Mouse (Mus musculus): ENCODE results near the gene Tubd1. TPM values are rescaled to one million over a fixed set of nuclear protein-coding genes. Genes with fewer than 3 reads are reported as not detected.

The Tubd1 gene
- total and polyA plus RNA-seq, 2 experiments from 2014 or later = 2.7 to 5.0 TPM

DNA sequence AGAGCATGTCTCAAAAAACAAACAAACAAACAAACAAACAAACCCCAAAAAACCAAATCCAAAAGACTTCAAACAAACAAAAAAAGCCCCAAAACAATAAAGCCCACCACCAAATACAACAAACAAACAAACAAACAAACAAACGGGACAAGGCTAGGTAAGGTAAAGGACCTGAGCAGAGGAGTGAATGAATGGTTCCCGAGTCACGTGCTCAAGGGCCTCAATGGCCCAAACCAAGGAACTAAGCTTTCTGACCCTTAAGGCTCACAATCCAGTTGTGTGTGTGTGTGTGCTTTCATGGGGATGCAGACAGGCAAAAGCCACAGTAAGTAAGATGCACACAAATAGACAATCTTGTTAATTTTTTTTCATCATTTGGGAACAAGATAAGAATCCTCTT, 59.5 kb downstream of the Tubd1 start:
- no peak for TF ChIP-seq CTCF (IDR thresholded peaks at IDR 0.05)
- no peak overlapping the region for H3K4me2 ChIP-seq (ENCODE audit: low read depth, low read length, poor library complexity, severe bottlenecking)
- H3K4me3 ChIP-seq (ENCODE audit: low read depth, low read length) = no peak overlapping the region
- 95% methylated on average over 3 of the region's 3 CpGs for WGBS
- H3K36me3 ChIP-seq (ENCODE audit: insufficient read depth, low read length) = no peaks in the 10 kb centered on the region; the same call in 1 of the 2 replicates
- DNase-seq (ENCODE audit: low spot score) (no peak), ATAC-seq (ENCODE audit: low FRiP score) (no peak)
- no peaks in the 10 kb centered on the region for H3K9me3 ChIP-seq (ENCODE audit: low read length)
- H3K9ac ChIP-seq (replicated peaks; ENCODE audit: low read length, poor library complexity, severe bottlenecking) = no peak overlapping the region
- H3K27me3 ChIP-seq (ENCODE audit: insufficient read depth, low read length) = no peaks in the 10 kb centered on the region
- H3K27ac ChIP-seq (ENCODE audit: low read depth, low read length) = no peak overlapping the region
- no peaks in the 10 kb centered on the region for H3K4me1 ChIP-seq (ENCODE audit: insufficient read depth, low read length)

DNA sequence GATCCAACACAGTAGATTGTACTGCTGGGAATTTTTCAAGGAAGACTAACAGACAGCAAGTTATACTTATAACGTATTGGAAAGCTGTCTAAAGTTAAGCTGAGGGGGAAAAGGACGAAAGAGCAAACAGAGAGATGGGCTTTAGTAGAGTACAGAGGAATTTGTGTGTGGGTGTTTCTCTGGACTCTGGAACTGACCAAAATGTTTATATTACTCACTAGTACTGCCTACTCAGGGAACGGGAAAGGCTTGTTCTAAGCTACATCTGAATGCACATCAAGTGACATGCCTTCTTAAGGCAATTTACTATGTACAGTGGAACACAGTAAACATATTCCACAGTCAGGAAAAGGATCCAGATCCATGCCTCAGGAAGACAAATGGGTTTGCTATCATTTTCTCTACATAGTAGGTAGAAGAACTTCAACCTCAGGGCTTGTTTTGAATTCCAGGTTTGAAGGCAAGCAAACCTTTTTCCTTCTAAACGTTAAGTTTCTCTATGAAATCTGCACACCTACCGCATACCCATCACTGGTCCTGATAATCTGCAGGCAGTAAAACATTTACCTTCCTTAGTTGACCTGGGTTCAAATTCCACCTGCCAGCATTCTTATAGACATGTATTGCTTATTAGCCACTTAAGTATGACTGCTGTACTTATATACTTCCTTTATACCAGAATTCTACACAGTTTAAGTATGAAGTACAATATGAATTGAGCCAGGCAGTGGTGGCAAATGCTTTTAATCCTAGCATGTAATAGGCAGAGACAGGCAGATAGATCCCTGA, 60.1 kb downstream of the Tubd1 start:
- WGBS = 91% methylated on average over 5 of the region's 5 CpGs
- ATAC-seq (ENCODE audit: low FRiP score) (no peak), DNase-seq (ENCODE audit: low spot score) (no peak)
- Histone ChIP-seq H3K4me3 (ENCODE audit: low read depth, low read length) (no peak overlapping the region), H3K27me3 (ENCODE audit: insufficient read depth, low read length) (no peaks in the 10 kb centered on the region), H3K9me3 (ENCODE audit: low read length) (no peaks in the 10 kb centered on the region), H3K9ac (replicated peaks; ENCODE audit: low read length, poor library complexity, severe bottlenecking) (no peak overlapping the region), H3K27ac (ENCODE audit: low read depth, low read length) (no peak overlapping the region), H3K4me2 (ENCODE audit: low read depth, low read length, poor library complexity, severe bottlenecking) (no peak overlapping the region), H3K4me1 (ENCODE audit: insufficient read depth, low read length) (no peaks in the 10 kb centered on the region), H3K36me3 (ENCODE audit: insufficient read depth, low read length) (no peaks in the 10 kb centered on the region; the same call in 1 of the 2 replicates)
- no peak for TF ChIP-seq CTCF (IDR thresholded peaks at IDR 0.05)

DNA sequence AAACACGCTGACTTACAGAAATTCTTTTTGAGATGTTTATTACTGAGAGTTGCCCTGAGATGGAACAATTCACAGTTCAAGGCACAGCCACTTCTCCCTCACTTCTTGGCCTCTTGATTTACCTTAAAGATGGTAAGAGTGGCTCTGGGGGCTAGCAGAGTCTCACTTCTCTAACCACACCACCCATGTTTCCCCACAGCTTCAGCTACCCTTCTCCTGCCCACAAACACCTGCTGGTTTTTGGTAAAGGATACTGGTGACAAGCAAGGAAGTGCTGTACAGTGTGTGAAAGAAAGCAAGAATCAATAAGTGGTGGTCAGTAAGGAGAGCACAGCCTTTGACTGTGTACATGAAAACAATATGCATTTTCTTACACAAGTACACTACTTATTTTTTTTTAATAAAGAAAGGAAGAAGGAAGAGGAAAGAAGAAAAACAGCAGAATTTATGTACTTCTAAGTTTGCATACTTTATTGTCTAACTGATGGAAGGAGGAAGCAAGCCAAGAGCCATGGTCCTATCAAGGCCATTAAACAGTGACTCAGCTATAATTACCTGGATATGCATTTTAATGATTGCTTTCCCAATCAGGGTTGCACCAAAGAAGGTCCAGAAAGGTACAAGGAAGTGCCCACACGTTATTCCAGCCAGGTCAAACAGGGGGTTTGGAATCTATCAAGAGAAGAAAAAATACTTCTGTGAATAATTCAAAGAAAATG, 62.0 kb downstream of the Tubd1 start:
- Histone ChIP-seq H3K36me3 (ENCODE audit: insufficient read depth, low read length) (peaks cover 6% of the 10 kb centered on the region; the same call in 1 of the 2 replicates), H3K27ac (ENCODE audit: low read depth, low read length) (no peak overlapping the region), H3K27me3 (ENCODE audit: insufficient read depth, low read length) (no peaks in the 10 kb centered on the region), H3K4me3 (ENCODE audit: low read depth, low read length) (no peak overlapping the region), H3K4me1 (ENCODE audit: insufficient read depth, low read length) (no peaks in the 10 kb centered on the region), H3K4me2 (ENCODE audit: low read depth, low read length, poor library complexity, severe bottlenecking) (no peak overlapping the region), H3K9ac (replicated peaks; ENCODE audit: low read length, poor library complexity, severe bottlenecking) (no peak overlapping the region), H3K9me3 (ENCODE audit: low read length) (no peaks in the 10 kb centered on the region)
- 95% methylated on average over 2 of the region's 2 CpGs for WGBS
- no peak for ATAC-seq (ENCODE audit: low FRiP score)
- no peak for DNase-seq (ENCODE audit: low spot score)
- no peak for TF ChIP-seq CTCF (IDR thresholded peaks at IDR 0.05)

DNA sequence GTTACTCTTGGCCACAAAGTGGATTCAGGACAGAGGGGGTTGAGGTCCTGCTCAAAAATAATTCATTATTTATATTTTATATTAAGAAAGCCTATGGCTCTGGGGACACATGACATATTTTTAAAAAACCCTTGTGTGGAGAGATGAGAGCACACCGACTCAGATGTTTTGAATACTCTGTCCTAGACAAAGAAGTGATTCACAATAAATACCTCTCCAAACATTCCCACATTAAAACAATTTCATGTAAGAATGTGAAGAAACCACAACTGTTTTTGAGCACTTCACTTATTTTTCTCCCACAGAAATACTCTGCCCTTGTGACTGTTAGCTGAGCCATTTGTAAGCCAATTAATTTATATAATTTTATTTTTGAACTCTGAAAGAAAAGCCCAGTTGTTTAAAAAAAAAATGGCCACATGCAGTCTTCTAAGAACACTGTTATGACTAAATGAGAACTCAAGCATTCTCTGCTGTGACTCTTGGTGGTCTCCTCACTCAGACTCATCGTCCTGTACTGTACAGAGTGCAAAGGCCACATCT, 63.1 kb downstream of the Tubd1 start:
- ATAC-seq (ENCODE audit: low FRiP score) = no peak
- 87% methylated on average over 2 of the region's 2 CpGs for WGBS
- Histone ChIP-seq H3K9me3 (ENCODE audit: low read length) (no peaks in the 10 kb centered on the region), H3K27ac (ENCODE audit: low read depth, low read length) (no peak overlapping the region), H3K4me2 (ENCODE audit: low read depth, low read length, poor library complexity, severe bottlenecking) (no peak overlapping the region), H3K4me3 (ENCODE audit: low read depth, low read length) (no peak overlapping the region), H3K27me3 (ENCODE audit: insufficient read depth, low read length) (no peaks in the 10 kb centered on the region), H3K9ac (replicated peaks; ENCODE audit: low read length, poor library complexity, severe bottlenecking) (no peak overlapping the region), H3K4me1 (ENCODE audit: insufficient read depth, low read length) (no peaks in the 10 kb centered on the region), H3K36me3 (ENCODE audit: insufficient read depth, low read length) (peaks cover 6% of the 10 kb centered on the region; the same call in 1 of the 2 replicates)
- no peak for TF ChIP-seq CTCF (IDR thresholded peaks at IDR 0.05)
- no peak for DNase-seq (ENCODE audit: low spot score)

DNA sequence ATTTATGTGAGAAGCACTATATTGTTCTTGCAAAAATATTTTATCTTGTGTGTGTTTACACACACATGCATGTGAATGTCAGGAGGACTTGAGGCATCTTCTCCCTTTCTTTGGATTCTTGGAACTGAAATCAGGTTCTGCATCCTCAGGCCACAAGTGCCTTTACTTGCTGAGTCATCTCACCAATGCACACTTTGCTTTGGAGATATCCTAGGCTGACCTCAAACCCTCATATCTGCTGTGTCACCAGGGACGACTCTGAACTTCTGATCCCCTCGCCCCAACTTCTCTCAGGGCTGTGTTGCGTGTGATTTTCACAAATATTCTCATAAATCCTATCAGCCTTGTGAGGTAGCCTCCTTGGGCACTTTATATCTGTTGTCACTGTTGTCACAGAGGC, 65.4 kb downstream of the Tubd1 start:
- H3K4me3 ChIP-seq (ENCODE audit: low read depth, low read length) = no peak overlapping the region
- no peaks in the 10 kb centered on the region for H3K27me3 ChIP-seq (ENCODE audit: insufficient read depth, low read length)
- no peak overlapping the region for H3K27ac ChIP-seq (ENCODE audit: low read depth, low read length)
- ATAC-seq (ENCODE audit: low FRiP score) = no peak
- 95% methylated on average over 3 of the region's 3 CpGs for WGBS
- no peak overlapping the region for H3K4me2 ChIP-seq (ENCODE audit: low read depth, low read length, poor library complexity, severe bottlenecking)
- no peak overlapping the region for H3K9ac ChIP-seq (replicated peaks; ENCODE audit: low read length, poor library complexity, severe bottlenecking)
- no peak for DNase-seq (ENCODE audit: low spot score)
- H3K9me3 ChIP-seq (ENCODE audit: low read length) = no peaks in the 10 kb centered on the region
- no peak for TF ChIP-seq CTCF (IDR thresholded peaks at IDR 0.05)
- H3K4me1 ChIP-seq (ENCODE audit: insufficient read depth, low read length) = no peaks in the 10 kb centered on the region
- H3K36me3 ChIP-seq (ENCODE audit: insufficient read depth, low read length) = peaks cover 6% of the 10 kb centered on the region; the same call in 1 of the 2 replicates

DNA sequence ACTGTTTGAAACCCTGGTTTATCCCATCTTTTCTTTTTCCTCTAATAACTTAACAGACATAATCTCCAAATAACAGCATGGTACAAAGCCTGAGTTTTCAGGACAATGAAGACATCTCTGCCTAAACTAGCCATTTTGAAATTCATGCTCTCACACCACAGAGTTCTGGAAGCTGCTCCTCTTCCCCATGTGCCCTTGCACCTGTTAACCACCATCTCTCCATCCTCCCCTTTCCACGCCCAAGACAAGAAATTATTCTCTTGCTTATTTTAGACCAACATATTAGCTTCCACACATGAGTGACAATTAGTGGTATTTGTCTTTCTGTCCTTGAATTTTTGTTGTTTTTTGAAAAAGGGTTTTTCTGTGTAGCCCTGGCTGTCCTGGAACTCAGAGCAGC, 67.2 kb downstream of the Tubd1 start:
- H3K9ac ChIP-seq (replicated peaks; ENCODE audit: low read length, poor library complexity, severe bottlenecking) = no peak overlapping the region
- no peaks in the 10 kb centered on the region for H3K9me3 ChIP-seq (ENCODE audit: low read length)
- no peak overlapping the region for H3K4me3 ChIP-seq (ENCODE audit: low read depth, low read length)
- TF ChIP-seq CTCF (IDR thresholded peaks at IDR 0.05) = no peak
- DNase-seq (ENCODE audit: low spot score) (no peak), ATAC-seq (ENCODE audit: low FRiP score) (no peak)
- H3K27ac ChIP-seq (ENCODE audit: low read depth, low read length) = no peak overlapping the region
- H3K27me3 ChIP-seq (ENCODE audit: insufficient read depth, low read length) = no peaks in the 10 kb centered on the region
- peaks cover 6% of the 10 kb centered on the region; the same call in 1 of the 2 replicates for H3K36me3 ChIP-seq (ENCODE audit: insufficient read depth, low read length)
- 100% methylated on average over 1 of the region's 1 CpGs for WGBS
- H3K4me2 ChIP-seq (ENCODE audit: low read depth, low read length, poor library complexity, severe bottlenecking) = no peak overlapping the region
- no peaks in the 10 kb centered on the region for H3K4me1 ChIP-seq (ENCODE audit: insufficient read depth, low read length)

Measured in midbrain, postnatal 0 days (tissue).